Mouse (Mus musculus): ENCODE results near the gene Gm17268. TPM values are rescaled to one million over a fixed set of nuclear protein-coding genes. Genes with fewer than 3 reads are reported as not detected.

Gene Gm17268
- polyA plus RNA-seq (2012; rRNA removed) = not detected in 2 replicates

- Histone ChIP-seq H3K4me3 (ENCODE audit: control insufficient read depth, insufficient read depth, low read length) (no peak within 1 kb of the TSS), H3K27me3 (ENCODE audit: control insufficient read depth, insufficient read depth, low read length) (no peaks in the 10 kb centered on the region), H3K27ac (ENCODE audit: control insufficient read depth, insufficient read depth, low read length) (no peak within 1 kb of the TSS), H3K36me3 (ENCODE audit: control insufficient read depth, insufficient read depth, low read length) (no peaks in the 10 kb centered on the region), H3K4me1 (replicated peaks; ENCODE audit: control insufficient read depth, insufficient read depth, low read length) (no peaks in the 10 kb centered on the region)
- WGBS = 35% methylated on average over 2 of the region's 2 CpGs
- no peak for TF ChIP-seq CTCF (IDR thresholded peaks at IDR 0.05; ENCODE audit: borderline replicate concordance, control insufficient read depth, extremely low read depth, insufficient read depth, low read length, poor library complexity)
- TF ChIP-seq POLR2A (IDR thresholded peaks at IDR 0.05; ENCODE audit: control insufficient read depth, extremely low read depth, insufficient read depth, low read length, poor library complexity) = no peak
- no peak for DNase-seq
Measured at GRCm38 (mm10) chr11:82038535-82038934, at the start of gene Gm17268. Gene Gm17268, minus strand, starts transcription at chr11:82038562.

DNA sequence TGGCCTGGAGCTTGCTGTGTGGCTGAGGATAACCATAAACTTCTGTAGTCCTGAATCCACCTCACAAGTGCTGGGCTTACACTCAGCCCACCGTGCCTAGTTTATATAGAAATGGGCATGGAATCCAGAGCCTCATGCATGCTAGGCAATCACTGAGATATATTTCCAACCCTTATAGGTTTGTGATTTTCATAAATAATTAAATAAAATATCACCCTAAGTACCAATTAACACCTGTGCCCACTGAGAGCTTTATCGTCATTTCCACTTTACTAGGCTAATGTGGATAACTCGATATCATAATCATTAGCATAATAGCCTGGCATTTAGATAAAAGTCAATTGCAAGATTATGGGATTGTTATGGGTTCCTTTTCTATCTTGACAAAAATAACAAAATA is 46.0 kb upstream of the Gm17268 start:
- H3K27ac ChIP-seq (ENCODE audit: control insufficient read depth, insufficient read depth, low read length) = no peak overlapping the region
- no peak overlapping the region for H3K4me3 ChIP-seq (ENCODE audit: control insufficient read depth, insufficient read depth, low read length)
- H3K36me3 ChIP-seq (ENCODE audit: control insufficient read depth, insufficient read depth, low read length) = no peaks in the 10 kb centered on the region
- TF ChIP-seq CTCF (IDR thresholded peaks at IDR 0.05; ENCODE audit: borderline replicate concordance, control insufficient read depth, extremely low read depth, insufficient read depth, low read length, poor library complexity) (no peak), POLR2A (IDR thresholded peaks at IDR 0.05; ENCODE audit: control insufficient read depth, extremely low read depth, insufficient read depth, low read length, poor library complexity) (no peak)
- H3K4me1 ChIP-seq (replicated peaks; ENCODE audit: control insufficient read depth, insufficient read depth, low read length) = no peaks in the 10 kb centered on the region
- H3K27me3 ChIP-seq (ENCODE audit: control insufficient read depth, insufficient read depth, low read length) = no peaks in the 10 kb centered on the region
- WGBS = 99% methylated on average over 3 of the region's 3 CpGs
- DNase-seq = no peak

DNA sequence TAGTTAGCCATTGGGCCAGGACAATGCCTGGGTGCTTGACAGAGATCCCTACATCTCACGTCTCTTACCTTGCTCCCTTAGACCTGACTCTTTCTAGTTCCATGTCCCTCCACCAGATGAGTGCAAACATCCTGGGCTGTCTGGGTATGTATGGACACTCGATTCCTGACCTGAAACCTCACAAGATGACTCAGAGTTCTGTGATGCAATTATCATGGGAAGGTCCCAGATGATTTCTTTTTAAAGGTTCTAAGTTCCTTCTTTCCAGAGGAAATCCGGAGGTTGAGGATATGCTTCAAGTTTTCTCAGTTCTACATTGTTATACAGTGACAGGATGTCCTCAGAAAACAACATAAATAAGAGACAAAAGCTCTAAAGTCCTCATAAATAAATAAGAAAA is 42.5 kb upstream of the Gm17268 start:
- DNase-seq = no peak
- TF ChIP-seq CTCF (IDR thresholded peaks at IDR 0.05; ENCODE audit: borderline replicate concordance, control insufficient read depth, extremely low read depth, insufficient read depth, low read length, poor library complexity) (no peak), POLR2A (IDR thresholded peaks at IDR 0.05; ENCODE audit: control insufficient read depth, extremely low read depth, insufficient read depth, low read length, poor library complexity) (no peak)
- Histone ChIP-seq H3K4me1 (replicated peaks; ENCODE audit: control insufficient read depth, insufficient read depth, low read length) (no peaks in the 10 kb centered on the region), H3K27me3 (ENCODE audit: control insufficient read depth, insufficient read depth, low read length) (no peaks in the 10 kb centered on the region), H3K36me3 (ENCODE audit: control insufficient read depth, insufficient read depth, low read length) (no peaks in the 10 kb centered on the region), H3K4me3 (ENCODE audit: control insufficient read depth, insufficient read depth, low read length) (no peak overlapping the region), H3K27ac (ENCODE audit: control insufficient read depth, insufficient read depth, low read length) (no peak overlapping the region)
- WGBS = 72% methylated on average over 3 of the region's 3 CpGs

GRCm38 (mm10) chr11:82078136-82078730 is 39.9 kb upstream of the Gm17268 start:
- DNase-seq = no peak
- H3K27me3 ChIP-seq (ENCODE audit: control insufficient read depth, insufficient read depth, low read length) = no peaks in the 10 kb centered on the region

DNA sequence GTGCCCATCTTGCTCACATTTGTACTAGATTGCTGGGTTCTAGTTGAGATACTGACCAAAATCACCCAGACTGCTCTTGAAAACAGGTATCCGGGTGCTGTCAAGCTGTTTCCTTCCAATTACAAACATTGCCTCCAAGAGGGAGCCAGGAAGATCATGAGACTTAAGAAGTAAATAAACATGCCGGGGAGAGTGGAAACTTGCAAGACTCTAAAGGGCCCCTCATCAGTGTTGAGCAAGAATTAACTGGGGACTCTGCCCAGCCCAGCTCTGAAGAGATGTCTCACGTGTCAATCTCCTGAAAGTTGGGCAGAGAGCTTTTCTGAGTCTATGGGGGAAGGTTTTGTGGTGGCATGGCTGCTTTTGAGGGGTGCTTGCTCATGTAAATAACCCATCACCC is 38.7 kb upstream of the Gm17268 start:
- Histone ChIP-seq H3K27me3 (ENCODE audit: control insufficient read depth, insufficient read depth, low read length) (no peaks in the 10 kb centered on the region), H3K27ac (ENCODE audit: control insufficient read depth, insufficient read depth, low read length) (no peak overlapping the region), H3K4me1 (replicated peaks; ENCODE audit: control insufficient read depth, insufficient read depth, low read length) (no peaks in the 10 kb centered on the region), H3K36me3 (ENCODE audit: control insufficient read depth, insufficient read depth, low read length) (no peaks in the 10 kb centered on the region), H3K4me3 (ENCODE audit: control insufficient read depth, insufficient read depth, low read length) (no peak overlapping the region)
- 42% methylated on average over 3 of the region's 3 CpGs for WGBS
- DNase-seq = no peak
- TF ChIP-seq POLR2A (IDR thresholded peaks at IDR 0.05; ENCODE audit: control insufficient read depth, extremely low read depth, insufficient read depth, low read length, poor library complexity) (no peak), CTCF (IDR thresholded peaks at IDR 0.05; ENCODE audit: borderline replicate concordance, control insufficient read depth, extremely low read depth, insufficient read depth, low read length, poor library complexity) (no peak)

More at GRCm38 (mm10) chr11:82078136-82078730, 39.9 kb upstream of the Gm17268 start:
- Histone ChIP-seq H3K4me3 (ENCODE audit: control insufficient read depth, insufficient read depth, low read length) (no peak overlapping the region), H3K36me3 (ENCODE audit: control insufficient read depth, insufficient read depth, low read length) (no peaks in the 10 kb centered on the region), H3K27ac (ENCODE audit: control insufficient read depth, insufficient read depth, low read length) (no peak overlapping the region), H3K4me1 (replicated peaks; ENCODE audit: control insufficient read depth, insufficient read depth, low read length) (no peaks in the 10 kb centered on the region)
- no peak for TF ChIP-seq POLR2A (IDR thresholded peaks at IDR 0.05; ENCODE audit: control insufficient read depth, extremely low read depth, insufficient read depth, low read length, poor library complexity)
- TF ChIP-seq CTCF (IDR thresholded peaks at IDR 0.05; ENCODE audit: borderline replicate concordance, control insufficient read depth, extremely low read depth, insufficient read depth, low read length, poor library complexity) = no peak

- WGBS = 83% methylated on average over 3 of the region's 3 CpGs
- DNase-seq = no peak
- no peak overlapping the region for H3K4me3 ChIP-seq (ENCODE audit: control insufficient read depth, insufficient read depth, low read length)
Measured at GRCm38 (mm10) chr11:82073686-82074085, 35.3 kb upstream of the Gm17268 start.

DNA sequence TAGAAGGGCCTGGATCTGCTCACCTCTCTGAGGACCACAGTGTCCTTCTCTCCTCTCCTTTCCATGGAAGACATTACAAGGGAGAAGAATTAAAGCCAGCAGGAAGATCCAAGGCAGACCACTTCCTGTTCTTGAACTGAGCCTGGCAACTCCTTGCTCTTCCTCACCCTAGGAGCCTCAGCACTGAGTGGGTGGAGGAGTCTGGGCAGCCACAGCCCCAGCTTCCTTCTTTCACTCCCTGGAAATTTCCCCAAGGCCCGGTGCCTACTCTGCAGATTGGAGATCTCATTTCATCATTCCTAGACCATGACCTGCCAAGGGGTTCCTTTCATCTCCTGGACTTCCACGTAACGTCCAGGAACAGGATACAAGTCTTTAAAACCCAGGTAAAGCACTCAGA is 34.6 kb upstream of the Gm17268 start:
- no peaks in the 10 kb centered on the region for H3K27me3 ChIP-seq (ENCODE audit: control insufficient read depth, insufficient read depth, low read length)
- 69% methylated on average over 3 of the region's 3 CpGs for WGBS
- no peak overlapping the region for H3K27ac ChIP-seq (ENCODE audit: control insufficient read depth, insufficient read depth, low read length)
- no peak overlapping the region for H3K4me3 ChIP-seq (ENCODE audit: control insufficient read depth, insufficient read depth, low read length)
- no peak for DNase-seq
- no peak for TF ChIP-seq POLR2A (IDR thresholded peaks at IDR 0.05; ENCODE audit: control insufficient read depth, extremely low read depth, insufficient read depth, low read length, poor library complexity)
- no peak for TF ChIP-seq CTCF (IDR thresholded peaks at IDR 0.05; ENCODE audit: borderline replicate concordance, control insufficient read depth, extremely low read depth, insufficient read depth, low read length, poor library complexity)
- H3K4me1 ChIP-seq (replicated peaks; ENCODE audit: control insufficient read depth, insufficient read depth, low read length) = no peaks in the 10 kb centered on the region
- H3K36me3 ChIP-seq (ENCODE audit: control insufficient read depth, insufficient read depth, low read length) = no peaks in the 10 kb centered on the region

More at GRCm38 (mm10) chr11:82073686-82074085, 35.3 kb upstream of the Gm17268 start:
- Histone ChIP-seq H3K27ac (ENCODE audit: control insufficient read depth, insufficient read depth, low read length) (no peak overlapping the region), H3K36me3 (ENCODE audit: control insufficient read depth, insufficient read depth, low read length) (no peaks in the 10 kb centered on the region), H3K4me1 (replicated peaks; ENCODE audit: control insufficient read depth, insufficient read depth, low read length) (no peaks in the 10 kb centered on the region), H3K27me3 (ENCODE audit: control insufficient read depth, insufficient read depth, low read length) (no peaks in the 10 kb centered on the region)
- TF ChIP-seq POLR2A (IDR thresholded peaks at IDR 0.05; ENCODE audit: control insufficient read depth, extremely low read depth, insufficient read depth, low read length, poor library complexity) (no peak), CTCF (IDR thresholded peaks at IDR 0.05; ENCODE audit: borderline replicate concordance, control insufficient read depth, extremely low read depth, insufficient read depth, low read length, poor library complexity) (no peak)

All from thymus, adult 2 months (tissue).